Mouse (Mus musculus): ENCODE results near the gene 1700025G04Rik.

DNA sequence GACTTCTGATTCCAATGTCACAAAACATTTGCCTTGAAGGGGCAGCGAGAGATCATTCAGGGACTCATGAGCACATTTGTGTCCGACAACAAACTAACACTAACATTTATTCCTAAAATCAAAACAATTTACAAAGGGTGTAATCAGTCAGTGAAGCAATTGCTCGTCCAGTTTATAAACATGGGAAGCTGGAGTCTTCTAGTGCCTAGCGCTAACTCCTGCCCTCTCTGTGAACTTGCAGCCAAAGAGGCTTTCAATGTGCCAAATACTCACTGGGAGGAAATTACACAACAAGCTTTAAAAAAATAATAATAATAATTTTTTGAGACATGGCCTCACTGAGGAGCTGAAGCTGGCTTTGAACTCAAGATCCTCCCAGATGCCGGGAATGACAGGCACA lies 57.8 kb downstream of the 1700025G04Rik start:
- no peak for TF ChIP-seq CTCF (IDR thresholded peaks at IDR 0.05; ENCODE audit: low read depth)
- TF ChIP-seq EP300 (IDR thresholded peaks at IDR 0.05; ENCODE audit: low read depth): no peak
